Mouse (Mus musculus) C2C12 (cell line): Measurements from ENCODE around the gene Iah1. TPM values are rescaled to one million over a fixed set of nuclear protein-coding genes. Genes with fewer than 3 reads are reported as not detected.

Experiments used
- H3K27me3 ChIP-seq: one replicate; pipeline ENCODE4 v1.6.1; 2011; ENCODE audit not compliant: control insufficient read depth, insufficient read depth, insufficient read length
- H3K36me3 ChIP-seq: one replicate; pipeline ENCODE4 v1.6.1; 2011; ENCODE audit not compliant: control insufficient read depth, insufficient read depth
- H3K4me3 ChIP-seq: one replicate; pipeline ENCODE4 v1.5.1; 2011; ENCODE audit warnings: mild to moderate bottlenecking, control low read depth; ENCODE audit not compliant: poor library complexity, insufficient read depth, severe bottlenecking
- H3K79me2 ChIP-seq: one replicate; pipeline ENCODE4 v1.6.1; 2011; ENCODE audit not compliant: control insufficient read depth, insufficient read depth
- H3K79me3 ChIP-seq: one replicate; pipeline ENCODE4 v1.6.1; 2011; ENCODE audit warnings: low read depth, control low read depth
- H3ac ChIP-seq: one replicate; pipeline ENCODE3; 2011; ENCODE audit warnings: low read depth; ENCODE audit not compliant: control insufficient read depth, insufficient read length
- CEBPB ChIP-seq: IDR thresholded peaks from one replicate; pipeline ENCODE4 v1.6.1; 2011; ENCODE audit warnings: low read depth, mild to moderate bottlenecking, control low read depth, moderate library complexity
- CTCF ChIP-seq: IDR thresholded peaks from one replicate; pipeline ENCODE4 v1.5.1; 2011; ENCODE audit not compliant: control insufficient read depth, insufficient read depth, insufficient read length
- FOSL1 ChIP-seq: IDR thresholded peaks from one replicate; pipeline ENCODE4 v1.8.0; 2011; ENCODE audit warnings: mild to moderate bottlenecking, low read length; ENCODE audit not compliant: poor library complexity, insufficient read depth, severe bottlenecking
- MAX ChIP-seq: IDR thresholded peaks from one replicate; pipeline ENCODE4 v1.6.1; 2011; ENCODE audit warnings: mild to moderate bottlenecking, control low read depth
- MYOD1 ChIP-seq: IDR thresholded peaks from one replicate; pipeline ENCODE4 v1.6.1; 2011; ENCODE audit warnings: low read depth; ENCODE audit not compliant: control insufficient read depth, insufficient read length
- MYOG ChIP-seq: IDR thresholded peaks from one replicate; pipeline ENCODE4 v1.6.1; 2011; ENCODE audit not compliant: control insufficient read depth, insufficient read length; ENCODE audit errors: extremely low read depth
- USF1 ChIP-seq: IDR thresholded peaks from one replicate; pipeline ENCODE4 v1.6.1; 2011; ENCODE audit warnings: low read depth, mild to moderate bottlenecking, control low read depth, moderate library complexity
- polyA plus RNA-seq: library from polyadenylated mRNA; unstranded; fragments of >200 nt; fragmentation: generic; extraction: Trizol; gene quantifications from one replicate; pipeline ENCODE4 v1.2.1, GENCODE M21; 2012; ENCODE audit warnings: missing spikeins

Iah1 gene
- polyA plus RNA-seq, 1 experiment, result 33.1 TPM

DNA sequence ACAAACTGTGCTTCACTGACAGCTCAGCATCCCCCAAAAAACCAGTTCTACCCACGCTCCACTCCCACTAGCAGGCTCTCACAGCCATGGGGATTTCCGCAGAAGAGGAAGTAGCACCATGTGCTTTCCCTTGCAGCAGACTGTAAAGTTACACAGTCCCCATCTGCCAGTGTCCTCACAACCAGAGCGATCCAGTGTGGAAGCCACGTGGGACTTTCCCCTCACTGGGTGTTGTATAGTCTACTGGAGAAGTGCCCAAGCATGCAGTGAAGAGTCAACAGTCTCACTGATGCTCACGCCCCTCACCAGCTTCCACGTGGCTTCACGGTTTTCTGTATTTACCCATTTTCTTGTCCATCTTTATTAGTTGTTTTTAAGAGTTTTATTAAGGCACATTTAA lies 19.7 kb downstream of the Iah1 start:
- no peak overlapping the region for H3K4me3 ChIP-seq
- peaks cover 54% of the 10 kb centered on the region for H3K36me3 ChIP-seq
- TF ChIP-seq USF1 (no peak), CTCF (no peak), MYOD1 (no peak), CEBPB (no peak), MAX (no peak), MYOG (no peak), FOSL1 (no peak)
- no peaks in the 10 kb centered on the region for H3K27me3 ChIP-seq
- no peaks in the 10 kb centered on the region for H3K79me2 ChIP-seq
- H3ac ChIP-seq, result no peak overlapping the region
- H3K79me3 ChIP-seq, result no peaks in the 10 kb centered on the region

DNA sequence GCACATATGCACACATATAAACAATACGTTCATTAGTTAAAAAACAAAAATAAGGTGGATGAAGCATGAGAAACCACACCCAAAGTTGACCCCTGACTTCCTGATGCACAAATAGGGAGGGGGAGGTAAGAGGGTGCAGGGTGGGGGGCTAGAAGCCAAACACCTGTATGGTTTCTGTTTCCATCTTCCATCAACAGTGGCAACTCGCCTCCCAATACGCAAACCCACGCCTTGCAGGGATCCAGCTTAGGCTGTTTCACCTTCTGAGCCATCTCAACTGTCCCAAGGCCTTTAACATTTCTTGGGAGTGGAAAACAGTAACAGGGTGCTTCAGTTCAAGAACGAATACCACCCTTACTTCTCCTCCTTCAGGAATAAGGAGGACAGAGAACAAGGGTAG lies 21.0 kb downstream of the Iah1 start:
- TF ChIP-seq MAX (no peak), FOSL1 (no peak), MYOG (no peak), CEBPB (no peak), MYOD1 (no peak), CTCF (no peak), USF1 (no peak)
- Histone ChIP-seq H3K27me3 (no peaks in the 10 kb centered on the region), H3K4me3 (no peak overlapping the region), H3K79me3 (no peaks in the 10 kb centered on the region), H3ac (no peak overlapping the region), H3K79me2 (no peaks in the 10 kb centered on the region), H3K36me3 (peaks cover 51% of the 10 kb centered on the region)

DNA sequence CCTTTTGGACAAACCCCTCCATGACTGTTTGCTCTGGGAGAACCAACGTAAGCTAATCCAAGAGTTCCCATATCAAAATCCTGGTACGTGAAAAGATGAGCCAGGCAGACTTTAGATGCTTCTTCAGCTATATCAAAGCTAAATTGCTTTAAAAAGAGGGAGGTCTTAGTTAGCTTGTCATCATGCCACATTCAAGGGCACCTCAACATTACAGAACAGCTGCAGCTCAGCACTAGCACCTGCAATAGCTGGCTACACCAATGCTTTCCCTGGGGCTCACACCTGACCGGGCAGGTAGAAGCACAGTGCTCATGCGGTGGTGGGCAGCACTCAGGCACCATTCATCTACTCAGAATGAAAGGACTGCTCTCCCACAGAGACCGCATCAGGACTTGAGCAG lies 24.5 kb downstream of the Iah1 start:
- no peak overlapping the region for H3ac ChIP-seq
- H3K27me3 ChIP-seq, result no peaks in the 10 kb centered on the region
- H3K4me3 ChIP-seq, result no peak overlapping the region
- no peaks in the 10 kb centered on the region for H3K79me2 ChIP-seq
- H3K79me3 ChIP-seq, result no peaks in the 10 kb centered on the region
- peaks cover 39% of the 10 kb centered on the region for H3K36me3 ChIP-seq
- TF ChIP-seq MYOG, result no peak

DNA sequence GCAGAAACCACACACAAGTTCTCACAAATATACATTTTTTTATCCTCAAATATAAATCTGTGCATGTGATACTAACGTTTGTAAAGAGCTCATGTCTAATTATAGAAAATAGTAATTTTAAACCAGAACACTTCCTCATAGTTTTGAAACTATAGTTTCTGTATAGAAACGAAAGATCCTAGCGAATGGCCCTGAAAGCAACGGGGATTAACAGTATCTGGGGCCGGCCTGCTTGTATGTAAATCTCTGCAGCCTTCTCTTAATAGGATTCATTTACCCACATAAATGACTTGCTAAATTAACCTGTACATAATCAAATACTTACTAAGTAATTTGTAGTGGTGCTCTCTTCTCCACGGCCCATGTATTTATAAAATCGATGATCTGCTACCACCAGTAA lies 30.8 kb downstream of the Iah1 start:
- Histone ChIP-seq H3K79me2 (no peaks in the 10 kb centered on the region), H3K36me3 (peaks cover 44% of the 10 kb centered on the region), H3K27me3 (no peaks in the 10 kb centered on the region), H3K79me3 (no peaks in the 10 kb centered on the region), H3K4me3 (no peak overlapping the region), H3ac (no peak overlapping the region)
- no peak for TF ChIP-seq USF1
- TF ChIP-seq MYOG, result no peak
- no peak for TF ChIP-seq CEBPB
- TF ChIP-seq MAX, result no peak
- no peak for TF ChIP-seq CTCF
- no peak for TF ChIP-seq MYOD1
- no peak for TF ChIP-seq FOSL1

DNA sequence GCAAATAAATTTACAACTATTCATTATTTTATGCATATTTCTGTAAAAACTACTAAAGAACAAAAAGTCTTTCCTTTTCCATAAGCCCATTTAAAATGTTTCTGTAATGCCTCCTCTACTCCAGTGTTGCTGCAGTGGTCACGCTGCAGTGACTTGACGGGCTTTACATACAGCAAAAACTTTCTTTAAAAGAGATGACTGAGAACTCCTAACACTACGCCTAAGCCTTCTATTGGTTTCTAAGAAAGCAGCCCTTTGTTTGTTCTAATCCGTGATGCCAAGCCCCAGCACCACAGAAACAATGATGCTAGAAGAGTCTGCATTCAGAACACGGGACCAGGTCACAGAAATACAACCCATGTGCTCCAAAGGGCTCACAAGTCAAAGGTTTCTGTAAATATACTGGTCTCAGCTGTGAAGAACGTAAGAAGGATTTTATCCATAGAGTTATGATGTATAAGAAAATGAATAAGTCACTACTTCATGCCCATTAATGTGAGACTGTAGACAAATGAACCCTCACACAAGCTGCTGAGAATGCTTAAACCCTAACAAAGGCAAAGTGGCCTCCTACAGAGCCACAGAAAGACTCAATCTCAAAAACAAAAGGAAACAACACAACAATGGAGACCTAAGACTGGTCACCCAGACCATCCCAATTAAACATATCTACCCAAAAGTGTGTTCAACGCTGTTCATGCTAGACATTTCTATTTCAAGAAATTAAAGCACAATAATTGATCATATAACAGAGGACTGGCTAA lies 34.1 kb downstream of the Iah1 start:
- no peaks in the 10 kb centered on the region for H3K79me3 ChIP-seq
- no peak overlapping the region for H3ac ChIP-seq
- no peak overlapping the region for H3K4me3 ChIP-seq
- H3K27me3 ChIP-seq, result no peaks in the 10 kb centered on the region
- H3K79me2 ChIP-seq, result no peaks in the 10 kb centered on the region
- peaks cover 47% of the 10 kb centered on the region for H3K36me3 ChIP-seq
- no peak for TF ChIP-seq CEBPB
- no peak for TF ChIP-seq USF1
- no peak for TF ChIP-seq MYOD1

DNA sequence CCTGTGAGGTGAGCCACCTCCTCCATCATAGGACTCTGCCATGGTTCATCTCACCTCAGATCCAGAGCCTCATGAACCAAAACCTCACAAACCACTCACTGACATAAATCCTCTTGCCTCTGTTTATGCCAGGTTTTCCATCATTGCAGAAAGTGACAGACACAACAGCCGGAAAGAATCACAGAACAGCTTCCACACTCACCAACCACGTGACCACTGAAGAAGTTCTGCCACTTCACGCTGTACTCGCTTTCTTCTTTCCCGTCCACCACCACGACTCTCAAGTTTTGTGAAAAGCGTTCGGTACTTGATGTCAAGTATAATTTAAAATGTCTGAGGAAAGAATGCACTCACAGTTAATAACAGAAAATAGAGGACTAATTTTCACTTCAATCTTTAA lies 37.5 kb downstream of the Iah1 start:
- no peak overlapping the region for H3K4me3 ChIP-seq
- no peak for TF ChIP-seq FOSL1
- TF ChIP-seq MYOG, result no peak
- no peak for TF ChIP-seq USF1
- no peak for TF ChIP-seq CEBPB
- TF ChIP-seq MYOD1, result no peak
- no peak for TF ChIP-seq CTCF
- no peak for TF ChIP-seq MAX
- H3ac ChIP-seq, result no peak overlapping the region
- H3K27me3 ChIP-seq, result no peaks in the 10 kb centered on the region
- H3K36me3 ChIP-seq, result peaks cover 43% of the 10 kb centered on the region
- no peaks in the 10 kb centered on the region for H3K79me2 ChIP-seq
- H3K79me3 ChIP-seq, result no peaks in the 10 kb centered on the region
